Mouse (Mus musculus) intestine, embryonic 16.5 days (tissue): ENCODE results near the gene Ndufa12. TPM values are rescaled to one million over a fixed set of nuclear protein-coding genes. Genes with fewer than 3 reads are reported as not detected.
A peak's percentile ranks its signal among the peaks of the same experiment; 100 is the strongest.

Source experiments
- ATAC-seq: fragments of 200-750 bp; cut with Nextera tagmentation; 2 replicates; pipeline ENCODE4 v1.8.0; 2017; ENCODE audit warnings: moderate TSS enrichment, moderate library complexity
- H3K27ac ChIP-seq: fragments of 300-500 bp; sonication (generic); 2 replicates; pipeline ENCODE4 v1.5.1; 2014; ENCODE audit warnings: mild to moderate bottlenecking, low read length
- H3K27me3 ChIP-seq: fragments of 300-500 bp; sonication (generic); replicated peaks from 2 replicates; pipeline ENCODE4 v1.6.1; 2014; ENCODE audit warnings: low read length, control low read depth, mixed read lengths; ENCODE audit not compliant: control insufficient read depth, insufficient read depth
- H3K36me3 ChIP-seq: fragments of 300-500 bp; sonication (generic); 2 replicates; pipeline ENCODE4 v1.6.1; 2014; ENCODE audit warnings: low read length, control low read depth; ENCODE audit not compliant: control insufficient read depth, insufficient read depth
- H3K4me1 ChIP-seq: fragments of 300-500 bp; sonication (generic); 2 replicates; pipeline ENCODE4 v1.6.1; 2014; ENCODE audit warnings: low read length, control low read depth, mixed read lengths; ENCODE audit not compliant: control insufficient read depth, insufficient read depth
- H3K4me2 ChIP-seq: fragments of 300-500 bp; sonication (generic); 2 replicates; pipeline ENCODE4 v1.6.1; 2014; ENCODE audit warnings: low read depth, low read length, control low read depth
- H3K4me3 ChIP-seq: fragments of 300-500 bp; sonication (generic); 2 replicates; pipeline ENCODE4 v1.5.1; 2014; ENCODE audit warnings: mild to moderate bottlenecking, low read length
- H3K9ac ChIP-seq: fragments of 300-500 bp; sonication (generic); 2 replicates; pipeline ENCODE4 v1.6.1; 2014; ENCODE audit warnings: low read depth, low read length
- H3K9me3 ChIP-seq: fragments of 300-500 bp; sonication (generic); 2 replicates; pipeline ENCODE4 v1.6.1; 2016; ENCODE audit warnings: low read length, control low read depth; ENCODE audit not compliant: control insufficient read depth
- WGBS: fragments of 180-500 bp; shearing (Covaris S2); extraction: QIAGEN DNeasy Blood & Tissue Kit; methylation state at CpG from one replicate; pipeline ENCODE4 v1.1.7; 2014; 5-methylcytosine and 5-hydroxymethylcytosine counted together
- polyA plus RNA-seq: library from polyadenylated mRNA; unstranded; fragments of >200 nt; fragmentation: Nextera tagmentation; extraction: Ambion mirVana; gene quantifications from 2 replicates; pipeline ENCODE4 v1.2.1, GENCODE M21; 2015

Ndufa12 gene
- 405 and 411 TPM in 2 replicates for polyA plus RNA-seq

GRCm38 (mm10) chr10:94198482-94199405 lies at the start of gene Ndufa12:
TSS of gene Ndufa12 (plus strand) at chr10:94198720.
- no peaks in the 10 kb centered on the region for H3K9me3 ChIP-seq
- ATAC-seq = peak; percentile 99
- peaks cover 3% of the 10 kb centered on the region; the same call in 1 of the 2 replicates for H3K4me1 ChIP-seq
- H3K27me3 ChIP-seq = no peaks in the 10 kb centered on the region
- under 1% methylated on average over 46 of the region's 46 CpGs for WGBS
- peak within 1 kb of the TSS; percentile 77 for H3K4me2 ChIP-seq
- H3K36me3 ChIP-seq = 0 out of 2 replicates have a peak, but pooled peaks cover 2% of the 10 kb centered on the region
- H3K27ac ChIP-seq = peak within 1 kb of the TSS; percentile 80
- peak within 1 kb of the TSS; percentile 83 for H3K4me3 ChIP-seq
- peak within 1 kb of the TSS; percentile 88 for H3K9ac ChIP-seq

- no peaks in the 10 kb centered on the region for H3K36me3 ChIP-seq
- no peak for ATAC-seq
- H3K4me2 ChIP-seq = no peak overlapping the region
- no peak overlapping the region for H3K4me3 ChIP-seq
- H3K27me3 ChIP-seq = no peaks in the 10 kb centered on the region
- peak overlapping the region; percentile 49; the same call in 1 of the 2 replicates for H3K27ac ChIP-seq
- no peak overlapping the region for H3K9ac ChIP-seq
- H3K4me1 ChIP-seq = peaks cover 22% of the 10 kb centered on the region
- H3K9me3 ChIP-seq = no peaks in the 10 kb centered on the region
- 60% methylated on average over 4 of the region's 4 CpGs for WGBS
Measured at GRCm38 (mm10) chr10:94151488-94151887, 47.0 kb upstream of the Ndufa12 start.

GRCm38 (mm10) chr10:94153841-94154240 lies 44.7 kb upstream of the Ndufa12 start:
- Histone ChIP-seq H3K27ac (no peak overlapping the region), H3K4me1 (peaks cover 20% of the 10 kb centered on the region), H3K9ac (no peak overlapping the region), H3K27me3 (no peaks in the 10 kb centered on the region), H3K36me3 (peaks cover 7% of the 10 kb centered on the region; the same call in 1 of the 2 replicates), H3K4me2 (no peak overlapping the region), H3K4me3 (no peak overlapping the region), H3K9me3 (no peaks in the 10 kb centered on the region)
- ATAC-seq = no peak

- H3K4me3 ChIP-seq = no peak overlapping the region
- H3K4me2 ChIP-seq = no peak overlapping the region
- ATAC-seq = no peak
- no peaks in the 10 kb centered on the region for H3K4me1 ChIP-seq
- H3K27me3 ChIP-seq = no peaks in the 10 kb centered on the region
- WGBS = 90% methylated on average over 6 of the region's 6 CpGs
- no peaks in the 10 kb centered on the region for H3K9me3 ChIP-seq
- H3K27ac ChIP-seq = no peak overlapping the region
- H3K9ac ChIP-seq = no peak overlapping the region
- peaks cover 12% of the 10 kb centered on the region for H3K36me3 ChIP-seq
Measured at GRCm38 (mm10) chr10:94158962-94159361, 39.6 kb upstream of the Ndufa12 start.

- no peak overlapping the region for H3K9ac ChIP-seq
- no peak overlapping the region for H3K27ac ChIP-seq
- H3K4me3 ChIP-seq = no peak overlapping the region
- H3K4me2 ChIP-seq = no peak overlapping the region
- 96% methylated on average over 4 of the region's 4 CpGs for WGBS
- no peaks in the 10 kb centered on the region for H3K4me1 ChIP-seq
- H3K27me3 ChIP-seq = no peaks in the 10 kb centered on the region
- H3K9me3 ChIP-seq = no peaks in the 10 kb centered on the region
- peaks cover 12% of the 10 kb centered on the region for H3K36me3 ChIP-seq
- no peak for ATAC-seq
Measured at GRCm38 (mm10) chr10:94159406-94159805, 39.1 kb upstream of the Ndufa12 start.

- no peak overlapping the region for H3K9ac ChIP-seq
- no peaks in the 10 kb centered on the region for H3K9me3 ChIP-seq
- no peaks in the 10 kb centered on the region for H3K4me1 ChIP-seq
- no peak overlapping the region for H3K27ac ChIP-seq
- H3K27me3 ChIP-seq = no peaks in the 10 kb centered on the region
- H3K4me3 ChIP-seq = no peak overlapping the region
- 78% methylated on average over 5 of the region's 5 CpGs for WGBS
- no peak for ATAC-seq
- H3K36me3 ChIP-seq = peaks cover 15% of the 10 kb centered on the region
- no peak overlapping the region for H3K4me2 ChIP-seq
Measured at GRCm38 (mm10) chr10:94161051-94161765, 37.3 kb upstream of the Ndufa12 start.

- Histone ChIP-seq H3K36me3 (peaks cover 15% of the 10 kb centered on the region), H3K9ac (no peak overlapping the region), H3K4me3 (no peak overlapping the region), H3K27me3 (no peaks in the 10 kb centered on the region), H3K9me3 (no peaks in the 10 kb centered on the region), H3K4me1 (no peaks in the 10 kb centered on the region), H3K4me2 (no peak overlapping the region), H3K27ac (no peak overlapping the region)
- WGBS = 91% methylated on average over 7 of the region's 7 CpGs
- no peak for ATAC-seq
Measured at GRCm38 (mm10) chr10:94162031-94162430, 36.5 kb upstream of the Ndufa12 start.

GRCm38 (mm10) chr10:94164104-94164845 lies 34.2 kb upstream of the Ndufa12 start:
- ATAC-seq = no peak
- H3K27me3 ChIP-seq = no peaks in the 10 kb centered on the region
- H3K4me2 ChIP-seq = no peak overlapping the region
- peaks cover 7% of the 10 kb centered on the region for H3K36me3 ChIP-seq
- no peak overlapping the region for H3K27ac ChIP-seq
- H3K9ac ChIP-seq = no peak overlapping the region
- no peak overlapping the region for H3K4me3 ChIP-seq
- WGBS = 85% methylated on average over 5 of the region's 5 CpGs
- no peaks in the 10 kb centered on the region for H3K9me3 ChIP-seq
- H3K4me1 ChIP-seq = no peaks in the 10 kb centered on the region

- WGBS = 83% methylated on average over 16 of the region's 16 CpGs
- Histone ChIP-seq H3K36me3 (peaks cover 17% of the 10 kb centered on the region), H3K27ac (no peak overlapping the region)
Measured at GRCm38 (mm10) chr10:94165426-94165825, 33.1 kb upstream of the Ndufa12 start.

More at GRCm38 (mm10) chr10:94165426-94165825, 33.1 kb upstream of the Ndufa12 start:
- no peak overlapping the region for H3K9ac ChIP-seq
- no peak overlapping the region for H3K4me3 ChIP-seq
- no peaks in the 10 kb centered on the region for H3K4me1 ChIP-seq
- no peaks in the 10 kb centered on the region for H3K27me3 ChIP-seq
- no peak overlapping the region for H3K4me2 ChIP-seq
- 0 out of 2 replicates have a peak, but pooled peaks cover 5% of the 10 kb centered on the region for H3K9me3 ChIP-seq
- no peak; the same call in 1 of the 2 replicates for ATAC-seq
